Mouse (Mus musculus): ENCODE measurements around the gene Vldlr. TPM values are rescaled to one million over a fixed set of nuclear protein-coding genes. Genes with fewer than 3 reads are reported as not detected.

Vldlr gene
- 0.10 to 2.3 TPM in 2 of 3 replicates, not detected in the other for total RNA-seq (2017)

DNA sequence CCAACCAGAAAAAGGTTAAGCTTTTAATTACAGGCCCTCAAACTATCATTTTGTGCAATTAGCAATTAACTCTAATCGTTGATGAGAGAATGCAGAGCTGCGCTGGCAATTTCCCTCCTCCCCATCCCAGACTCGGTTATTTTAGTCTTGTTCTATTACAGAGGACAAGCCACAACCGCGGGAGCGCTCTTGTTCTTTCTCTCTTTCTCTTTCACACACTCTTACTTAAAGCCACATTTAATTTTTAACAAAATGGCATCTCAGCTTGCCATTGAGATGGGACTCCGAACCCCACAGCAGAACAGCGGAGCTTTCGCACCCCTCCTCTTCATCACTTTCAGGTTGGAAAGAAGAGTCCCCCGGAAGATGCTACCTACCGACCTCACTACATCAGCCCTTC, at the start of gene Vldlr:
Gene Vldlr, plus strand, starts transcription at position 167 of the 400 bp plus-strand sequence.
- no peak for ATAC-seq (replicated peaks; ENCODE audit: insufficient number of reproducible peaks, low FRiP score, low TSS enrichment, poor library complexity, severe bottlenecking)

DNA sequence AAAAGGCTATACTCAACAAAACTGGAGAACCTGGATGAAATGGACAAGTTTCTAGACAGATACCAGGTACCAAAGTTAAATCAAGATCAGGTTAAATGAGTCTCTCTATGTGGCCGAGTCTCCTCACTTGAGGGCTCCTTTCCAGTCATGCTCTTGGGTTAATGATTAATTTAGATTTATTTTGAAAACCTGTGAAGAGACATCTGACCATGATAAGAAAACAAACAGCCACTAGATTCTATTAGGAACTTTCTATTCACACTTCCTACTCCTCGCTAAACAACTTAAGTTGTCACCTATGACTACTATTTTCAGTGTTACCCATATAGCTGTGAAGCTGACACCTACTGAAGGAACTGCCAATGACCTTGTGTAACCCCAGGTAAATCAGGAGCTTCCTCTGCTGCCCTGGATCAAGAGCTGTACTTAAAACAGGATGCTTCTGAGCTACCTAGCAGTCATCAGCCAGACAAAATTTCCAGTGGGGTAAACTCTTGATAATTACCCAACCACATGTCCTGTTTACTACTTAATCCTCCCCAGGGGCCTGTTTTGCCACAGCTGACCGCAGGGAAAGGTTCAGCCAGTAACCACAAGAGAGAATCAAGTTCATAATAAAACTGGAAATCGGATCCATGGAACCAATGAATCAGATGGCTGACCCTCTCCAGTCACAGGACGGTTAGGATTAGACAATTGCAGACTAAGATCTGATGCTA, 48.5 kb upstream of the Vldlr start:
- ATAC-seq (replicated peaks; ENCODE audit: insufficient number of reproducible peaks, low FRiP score, low TSS enrichment, poor library complexity, severe bottlenecking), result no peak

DNA sequence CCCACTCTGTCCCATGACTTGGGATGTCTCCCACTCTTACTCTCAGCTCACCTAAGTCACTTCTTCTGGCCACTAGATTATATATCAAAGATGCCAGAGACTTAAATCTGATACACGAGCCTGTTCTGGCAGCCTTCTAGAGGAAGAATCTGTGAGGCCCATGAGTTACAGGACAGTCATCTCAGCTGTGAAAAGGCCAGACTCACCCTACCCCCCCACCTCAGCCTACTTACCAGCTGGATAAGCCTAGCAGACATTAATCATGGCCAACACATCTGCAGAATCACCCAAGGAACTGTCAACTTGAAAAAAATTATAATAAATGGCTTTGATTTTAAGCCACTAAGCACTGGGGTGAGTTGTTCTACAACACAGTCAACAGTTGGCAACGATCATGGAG, 42.4 kb upstream of the Vldlr start:
- no peak for ATAC-seq (replicated peaks; ENCODE audit: insufficient number of reproducible peaks, low FRiP score, low TSS enrichment, poor library complexity, severe bottlenecking)

DNA sequence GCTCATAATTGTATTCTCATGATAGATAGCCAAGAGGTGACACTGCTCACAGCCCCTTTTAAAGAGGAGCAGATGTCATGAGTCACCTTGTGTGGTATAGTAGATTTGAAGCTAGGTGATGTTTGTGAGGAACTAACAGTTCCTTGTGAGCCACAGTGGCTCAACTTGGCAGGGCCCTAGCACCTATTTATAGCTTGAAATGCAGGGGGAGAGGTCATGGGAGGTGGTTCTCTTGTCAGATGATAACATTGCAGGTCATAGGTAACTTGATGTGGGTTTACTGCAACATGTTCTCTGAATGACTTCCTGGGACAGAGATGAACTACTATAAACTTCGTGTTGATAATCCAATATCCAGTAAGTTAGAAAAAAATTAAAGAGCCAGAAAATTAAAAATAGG, 40.7 kb upstream of the Vldlr start:
- ATAC-seq (replicated peaks; ENCODE audit: insufficient number of reproducible peaks, low FRiP score, low TSS enrichment, poor library complexity, severe bottlenecking), result no peak

DNA sequence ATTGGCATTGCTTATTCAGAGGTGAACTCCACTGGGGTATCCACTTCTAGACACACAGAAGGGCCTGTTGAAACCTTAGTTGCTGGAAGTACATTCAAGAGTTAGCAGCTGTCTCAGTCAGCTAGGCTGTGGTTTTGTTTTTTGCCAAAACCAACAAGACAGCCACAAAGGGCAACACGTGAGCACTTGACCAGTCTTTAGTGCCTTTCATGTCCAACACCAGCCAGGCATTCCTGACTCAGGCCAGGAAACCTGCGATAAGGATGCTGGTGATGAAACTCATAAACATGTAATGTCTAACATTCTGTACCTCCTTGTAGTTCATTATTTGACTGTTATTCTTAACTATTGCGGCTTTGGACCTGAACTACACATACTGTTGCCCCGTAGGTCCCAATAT, 39.7 kb upstream of the Vldlr start:
- no peak for ATAC-seq (replicated peaks; ENCODE audit: insufficient number of reproducible peaks, low FRiP score, low TSS enrichment, poor library complexity, severe bottlenecking)

DNA sequence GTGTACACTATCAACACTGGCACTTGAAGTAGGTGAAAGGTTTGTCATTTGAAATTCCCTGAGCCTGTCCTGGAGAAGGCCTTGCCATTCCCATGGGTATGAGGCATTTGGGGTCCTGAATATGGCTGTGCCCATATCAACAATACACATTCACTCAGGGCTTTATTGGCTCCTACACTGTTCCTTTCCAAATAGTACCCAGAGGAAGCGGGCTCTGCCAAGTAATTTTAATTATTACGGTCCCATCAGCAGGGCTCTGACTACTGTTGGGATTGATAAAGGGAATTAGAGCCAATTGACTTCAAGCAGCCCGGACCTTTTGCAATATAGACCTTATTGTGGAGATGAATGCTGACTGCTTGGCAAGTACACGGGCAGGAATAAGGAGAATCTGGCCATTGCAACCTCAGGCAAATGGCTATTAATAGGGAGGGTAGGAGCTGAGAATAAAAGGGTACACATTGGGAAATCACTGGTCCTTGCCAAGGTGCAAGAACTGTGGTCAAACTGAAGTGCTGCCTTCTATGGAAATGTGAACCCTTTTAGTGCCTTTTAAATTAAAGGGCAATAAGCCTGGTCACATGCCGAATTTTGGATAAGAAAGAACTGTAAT, 38.0 kb upstream of the Vldlr start:
- ATAC-seq (replicated peaks; ENCODE audit: insufficient number of reproducible peaks, low FRiP score, low TSS enrichment, poor library complexity, severe bottlenecking), result no peak

DNA sequence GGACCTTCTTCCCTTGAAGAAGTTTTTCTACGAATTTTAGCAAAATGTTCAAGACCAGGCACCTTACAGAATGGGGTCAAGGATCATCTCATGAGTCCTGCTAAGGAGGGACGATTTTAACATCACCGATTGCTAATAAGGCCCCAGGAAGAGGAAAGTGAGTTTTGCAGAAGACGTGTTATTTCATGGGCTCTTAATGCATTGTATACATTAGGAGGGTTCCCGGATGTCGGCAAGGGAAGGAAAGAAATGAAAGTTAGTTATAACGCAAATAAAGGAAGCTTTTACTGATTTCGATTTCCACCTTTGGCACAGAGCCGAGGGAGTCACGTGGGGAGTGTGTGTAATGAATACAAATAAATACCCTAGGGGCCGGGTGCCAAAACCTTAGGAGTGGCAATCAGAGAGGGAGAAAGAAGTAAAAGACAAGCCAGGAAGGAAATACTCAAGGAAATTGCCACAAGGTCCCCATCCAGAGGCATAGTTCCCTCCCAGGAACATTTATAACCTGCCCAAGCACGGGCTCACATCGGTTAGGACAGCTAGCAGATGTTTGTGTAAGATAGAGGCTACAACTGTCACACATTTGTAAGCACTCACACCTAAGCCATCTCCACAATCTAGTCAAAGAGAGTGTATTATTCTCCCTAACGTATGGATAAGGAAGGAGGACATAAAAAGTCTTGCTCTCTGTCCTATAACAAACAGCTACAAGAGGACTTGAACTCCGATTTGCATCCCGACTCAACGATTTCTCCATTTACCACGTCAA, 35.7 kb upstream of the Vldlr start:
- no peak for ATAC-seq (replicated peaks; ENCODE audit: insufficient number of reproducible peaks, low FRiP score, low TSS enrichment, poor library complexity, severe bottlenecking)

DNA sequence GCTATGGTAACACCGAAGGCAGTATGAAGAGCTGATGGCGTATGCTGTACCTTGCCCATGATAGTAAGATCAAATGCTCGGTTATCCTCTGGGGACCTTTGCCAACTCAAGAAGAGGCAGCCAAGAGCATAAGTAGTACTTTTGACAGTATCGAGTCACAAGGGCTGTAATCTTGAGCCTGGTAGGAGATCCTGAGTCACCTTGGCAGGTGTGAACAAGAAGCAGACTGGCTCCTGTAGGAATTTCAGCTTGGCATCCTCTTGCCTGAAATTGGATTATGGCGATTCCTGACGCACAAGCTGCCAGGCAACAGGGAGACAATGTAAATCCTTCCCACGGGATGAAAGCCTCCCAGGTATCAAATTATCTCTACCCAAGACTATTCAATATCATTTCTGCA, 32.8 kb upstream of the Vldlr start:
- ATAC-seq (replicated peaks; ENCODE audit: insufficient number of reproducible peaks, low FRiP score, low TSS enrichment, poor library complexity, severe bottlenecking), result no peak

DNA sequence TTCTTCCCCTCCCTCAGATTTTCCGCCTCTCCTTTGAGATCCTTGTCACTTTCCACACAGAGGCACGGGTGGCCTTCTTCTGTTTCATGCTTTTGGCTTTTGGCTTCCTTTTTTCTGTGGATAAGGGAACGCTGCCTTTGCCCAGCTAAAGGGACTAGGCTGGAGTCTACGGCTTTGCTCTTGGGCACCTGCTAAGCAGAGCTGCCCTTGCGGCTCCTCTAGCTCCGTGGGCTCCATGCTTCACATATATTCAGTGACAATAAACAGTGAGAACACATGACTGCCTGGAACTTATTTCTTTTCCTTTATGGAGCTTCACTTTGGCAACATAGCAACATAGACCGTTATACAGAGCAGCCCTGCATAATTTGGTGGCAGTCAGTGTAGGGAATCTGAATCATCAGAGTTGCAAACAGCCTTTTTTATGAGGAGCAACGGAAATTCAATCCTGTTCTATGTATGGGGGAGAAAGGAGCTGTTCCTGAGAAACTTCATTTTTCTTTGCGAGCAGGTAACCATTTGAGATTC, 12.5 kb upstream of the Vldlr start:
- ATAC-seq (replicated peaks; ENCODE audit: insufficient number of reproducible peaks, low FRiP score, low TSS enrichment, poor library complexity, severe bottlenecking), result no peak

DNA sequence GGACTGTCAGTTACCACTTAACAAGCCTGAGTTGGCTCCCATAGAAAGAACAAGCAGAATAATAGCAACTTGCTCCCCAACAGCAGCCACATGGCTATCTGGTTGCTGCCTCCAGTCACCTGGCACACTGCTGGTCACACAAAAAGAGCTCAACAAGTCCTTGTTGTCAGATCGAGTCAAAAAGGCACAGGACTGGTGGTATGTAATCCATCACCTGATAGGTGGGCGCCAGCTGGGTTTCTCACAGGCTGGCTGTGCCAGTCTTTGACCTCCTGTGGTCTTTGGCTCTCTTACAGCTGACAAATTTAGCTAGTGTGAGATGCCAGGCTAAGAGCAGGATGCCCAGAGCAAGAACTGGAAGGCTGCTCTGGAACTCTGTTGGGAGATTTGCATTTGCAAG, 5.3 kb upstream of the Vldlr start:
- ATAC-seq (replicated peaks; ENCODE audit: insufficient number of reproducible peaks, low FRiP score, low TSS enrichment, poor library complexity, severe bottlenecking), result no peak

DNA sequence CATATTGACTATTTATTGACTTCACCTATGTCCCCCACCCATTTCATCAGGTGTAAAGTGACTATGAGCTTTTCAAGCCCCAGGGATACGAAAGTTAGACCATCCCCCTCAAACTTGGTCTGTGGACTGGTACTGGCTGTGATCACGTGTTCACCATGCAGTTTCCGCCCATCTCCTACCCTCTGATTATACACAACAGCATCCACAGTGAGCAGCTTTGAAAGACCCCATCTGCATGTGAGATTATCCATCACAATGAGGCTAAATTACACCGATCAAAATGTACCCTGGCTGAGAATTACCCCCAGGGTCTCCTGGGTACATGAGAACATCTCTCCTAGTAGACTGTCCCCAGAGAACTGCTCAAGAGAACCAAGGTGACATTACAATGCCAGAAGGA, 688 bp upstream of the Vldlr start:
- ATAC-seq (replicated peaks; ENCODE audit: insufficient number of reproducible peaks, low FRiP score, low TSS enrichment, poor library complexity, severe bottlenecking), result no peak

DNA sequence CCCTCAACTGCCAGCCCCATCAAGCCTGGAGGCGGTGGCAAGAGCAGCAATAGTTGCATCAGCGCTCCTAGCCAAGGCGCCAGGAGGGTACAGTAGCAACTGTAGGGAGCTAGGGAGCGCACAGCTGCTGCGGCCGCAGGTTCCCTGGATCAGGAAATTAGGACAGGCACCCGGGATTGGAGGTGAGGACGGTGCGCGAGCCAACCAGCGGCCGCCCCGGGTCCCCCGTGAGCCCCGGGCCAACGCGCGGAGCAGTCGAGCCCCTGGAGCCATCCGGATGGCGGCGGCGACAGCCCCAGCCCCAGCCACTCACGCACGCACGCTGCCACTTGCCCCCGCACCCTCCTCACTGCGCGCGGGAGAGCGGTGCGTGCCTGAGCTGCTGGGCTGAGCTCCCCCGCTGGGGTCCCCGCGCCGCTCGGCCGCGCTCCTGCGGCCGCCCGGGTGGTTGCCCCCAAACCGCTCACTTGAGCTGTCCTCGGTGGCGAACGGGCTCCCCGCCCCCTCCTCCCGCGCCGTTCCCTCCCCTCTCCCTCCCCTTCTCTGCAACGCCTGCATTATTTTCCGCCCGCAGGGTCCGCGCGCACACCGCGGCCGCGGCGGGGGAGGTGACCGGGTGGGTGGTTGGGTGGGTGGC, 601 bp downstream of the Vldlr start:
- no peak for ATAC-seq (replicated peaks; ENCODE audit: insufficient number of reproducible peaks, low FRiP score, low TSS enrichment, poor library complexity, severe bottlenecking)

DNA sequence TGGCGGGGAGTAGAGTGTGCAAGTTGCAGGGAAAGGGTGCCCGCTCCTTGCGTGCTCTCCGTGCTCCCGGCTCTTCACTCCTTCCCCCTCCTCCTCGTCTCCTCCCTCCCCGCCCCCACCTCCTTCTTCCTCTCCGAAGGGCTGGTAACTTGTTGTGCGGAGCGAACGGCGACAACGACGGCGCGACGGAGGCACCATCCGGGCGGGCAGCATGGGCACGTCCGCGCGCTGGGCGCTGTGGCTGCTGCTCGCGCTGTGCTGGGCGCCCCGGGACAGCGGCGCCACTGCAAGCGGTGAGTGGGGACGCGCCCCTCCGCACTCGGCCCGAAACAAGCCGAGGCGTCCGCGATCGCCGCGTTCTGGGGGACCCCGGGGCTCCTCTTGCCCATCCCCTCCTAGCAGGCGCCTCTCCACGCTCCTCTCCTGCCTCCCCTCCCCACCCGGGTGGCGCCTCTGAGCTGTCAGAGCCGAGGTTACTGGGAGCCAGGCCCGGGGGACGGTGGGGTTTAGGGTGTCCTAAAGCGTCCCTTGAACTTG, 1.2 kb downstream of the Vldlr start:
- no peak for ATAC-seq (replicated peaks; ENCODE audit: insufficient number of reproducible peaks, low FRiP score, low TSS enrichment, poor library complexity, severe bottlenecking)

DNA sequence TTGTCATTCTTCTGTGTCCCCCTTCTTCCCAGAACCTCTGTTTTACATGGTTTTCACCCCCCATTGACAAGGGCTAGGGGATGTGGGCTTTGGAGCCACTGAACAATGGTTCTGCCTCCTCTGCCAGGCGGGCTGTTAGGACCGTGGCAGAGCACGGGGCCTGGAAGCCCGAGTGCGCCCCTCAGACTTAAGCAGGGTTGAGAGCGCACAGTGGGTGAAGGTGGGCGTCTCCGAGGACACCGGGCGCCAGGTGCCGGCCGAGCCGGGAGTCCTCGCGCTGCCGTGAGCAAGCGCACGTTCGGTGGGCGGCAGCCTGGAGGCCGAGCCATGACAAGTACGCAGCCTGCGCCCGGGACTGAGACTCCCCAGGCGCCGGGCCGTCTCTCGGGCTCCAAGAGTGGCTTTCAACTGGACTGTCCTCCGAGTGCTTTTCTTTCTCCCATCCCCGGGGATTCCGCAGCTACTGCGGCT, 1.7 kb downstream of the Vldlr start:
- ATAC-seq (replicated peaks; ENCODE audit: insufficient number of reproducible peaks, low FRiP score, low TSS enrichment, poor library complexity, severe bottlenecking), result no peak

DNA sequence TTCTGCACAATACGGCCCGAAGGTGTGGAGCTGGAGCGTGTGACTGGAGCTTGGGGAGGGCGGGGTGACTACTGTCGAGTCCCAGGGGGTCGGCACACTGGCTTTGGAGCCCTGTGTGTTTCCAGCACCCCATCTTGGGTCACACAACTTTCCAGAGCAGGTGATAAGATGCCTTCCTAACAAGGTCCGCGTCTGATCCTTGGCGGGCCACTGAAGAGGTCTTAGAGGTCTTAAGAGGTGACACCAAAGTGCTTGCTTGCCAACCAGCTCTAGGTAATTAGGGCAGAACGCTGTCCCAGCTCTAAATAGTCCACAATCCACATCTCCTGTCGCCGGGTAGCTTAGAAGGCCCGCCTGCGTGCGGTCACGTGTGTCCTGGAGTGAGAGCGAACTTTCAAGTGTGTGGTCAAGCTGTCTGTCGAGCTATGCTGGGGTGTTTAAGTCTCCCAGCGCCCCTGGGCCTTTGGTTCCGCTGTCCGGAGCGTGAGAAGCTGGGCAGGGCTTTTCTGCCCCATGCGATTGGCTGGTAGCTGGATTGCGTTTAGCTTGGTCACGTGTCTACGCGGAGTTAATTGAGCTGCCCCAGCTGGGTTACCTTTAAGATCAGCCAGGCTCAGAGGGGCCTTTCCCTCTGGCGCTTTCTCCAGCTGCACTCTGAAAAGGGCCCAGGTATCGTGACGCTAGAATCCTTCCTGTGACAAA, 2.4 kb downstream of the Vldlr start:
- ATAC-seq (replicated peaks; ENCODE audit: insufficient number of reproducible peaks, low FRiP score, low TSS enrichment, poor library complexity, severe bottlenecking), result no peak

DNA sequence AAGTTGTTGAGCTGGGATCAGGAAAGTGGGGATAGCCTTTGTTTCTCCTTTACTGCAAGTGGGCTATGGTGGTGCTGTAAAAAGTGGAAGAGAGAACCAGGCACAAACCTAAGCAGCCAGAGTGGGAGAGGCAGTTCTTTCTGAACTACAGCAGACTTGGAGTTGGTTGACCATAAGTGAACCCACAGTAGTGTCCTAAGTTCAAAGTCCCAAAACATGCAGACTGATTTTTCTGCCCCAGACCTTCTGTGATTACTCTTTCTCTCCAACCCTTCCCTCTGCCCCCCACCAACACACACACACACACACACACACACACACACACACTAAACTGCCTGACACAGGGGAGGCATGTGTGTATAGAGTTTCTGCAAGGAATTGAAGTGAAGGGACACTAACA, 3.3 kb downstream of the Vldlr start:
- ATAC-seq (replicated peaks; ENCODE audit: insufficient number of reproducible peaks, low FRiP score, low TSS enrichment, poor library complexity, severe bottlenecking), result no peak

DNA sequence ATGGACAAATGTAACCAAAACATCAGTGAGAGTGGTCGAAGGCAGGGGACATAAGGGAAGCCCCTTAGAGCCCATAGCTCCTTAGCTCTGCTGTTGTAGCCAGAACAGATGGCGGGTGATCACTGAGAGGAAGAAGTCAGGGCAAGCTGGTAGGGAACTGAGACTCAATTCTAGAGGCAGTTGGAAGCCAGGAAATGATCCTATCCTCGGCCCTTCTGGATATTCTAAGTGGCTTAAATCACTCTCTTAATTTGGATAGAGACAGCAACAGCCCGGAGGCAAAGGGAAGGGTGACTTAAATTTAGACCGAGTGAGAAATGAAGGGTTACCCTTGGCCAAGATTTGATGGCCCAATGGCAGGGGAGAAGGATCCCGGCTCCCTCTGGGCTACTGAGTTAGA, 6.8 kb downstream of the Vldlr start:
- ATAC-seq (replicated peaks; ENCODE audit: insufficient number of reproducible peaks, low FRiP score, low TSS enrichment, poor library complexity, severe bottlenecking), result no peak

DNA sequence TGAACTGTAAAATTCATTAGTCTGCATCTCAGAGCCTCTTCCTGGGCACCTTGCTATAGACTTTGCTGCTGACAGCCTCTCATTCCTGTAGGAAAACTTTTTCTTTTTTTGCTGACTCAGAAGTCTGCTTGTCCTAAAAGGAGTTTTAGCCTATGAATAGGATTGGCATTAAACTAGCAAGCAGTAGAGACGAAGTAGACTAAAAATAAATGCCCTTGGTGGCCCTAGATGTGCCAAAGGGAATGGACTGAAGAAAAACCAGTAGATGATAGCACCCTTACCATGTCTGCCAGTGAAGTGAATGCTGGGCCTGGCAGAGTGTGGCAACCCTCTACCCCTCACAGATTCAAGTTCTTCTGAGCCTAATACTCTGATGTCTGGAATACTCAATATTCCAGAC, 8.1 kb downstream of the Vldlr start:
- no peak for ATAC-seq (replicated peaks; ENCODE audit: insufficient number of reproducible peaks, low FRiP score, low TSS enrichment, poor library complexity, severe bottlenecking)

Data from monocyte, adult 5-6 weeks (primary cell).